Mouse (Mus musculus): ENCODE measurements at regions not wholly inside any gene's neighbourhood (a gene's known extent, or its start where the extent isn't known, plus 50 kb on each side); places are given as distances from the start of the nearest gene placed in this dataset.
"Not testable (repeated sequence)": the region's sequence is repeated elsewhere in the genome, so short reads cannot be mapped to it uniquely, and the experiment has no call there.

GRCm38 (mm10) chr16:50533881-50534280 is 57.1 kb downstream of the Ccdc54 start:
- no peak for DNase-seq

GRCm38 (mm10) chr16:50529511-50530416 is 61.2 kb downstream of the Ccdc54 start:
- DNase-seq: peak; percentile 94

GRCm38 (mm10) chr16:50528677-50529510 is 62.1 kb downstream of the Ccdc54 start:
- peak; percentile 85 for DNase-seq

GRCm38 (mm10) chr16:50528355-50528676 is 62.6 kb downstream of the Ccdc54 start:
- peak; percentile 55 for DNase-seq

GRCm38 (mm10) chr16:50526930-50527329 is 64.0 kb downstream of the Ccdc54 start:
- DNase-seq: not testable (repeated sequence)

- no peak for DNase-seq
Measured at GRCm38 (mm10) chr16:50525934-50526366, 65.0 kb downstream of the Ccdc54 start.

GRCm38 (mm10) chr16:50525504-50525903 is 65.5 kb downstream of the Ccdc54 start:
- no peak for DNase-seq

GRCm38 (mm10) chr16:50519610-50520009 is 71.3 kb downstream of the Ccdc54 start:
- DNase-seq: no peak

GRCm38 (mm10) chr16:50516579-50516978 is 74.4 kb downstream of the Ccdc54 start:
- no peak for DNase-seq

- DNase-seq: no peak
Measured at GRCm38 (mm10) chr16:50515039-50515438, 75.9 kb downstream of the Ccdc54 start.

- DNase-seq: no peak
Measured at GRCm38 (mm10) chr16:50512080-50512479, 78.9 kb downstream of the Ccdc54 start.

GRCm38 (mm10) chr16:50509529-50509895 is 77.3 kb upstream of the Bbx start:
- no peak for DNase-seq

- no peak for DNase-seq
Measured at GRCm38 (mm10) chr16:50508673-50509528, 76.7 kb upstream of the Bbx start.

GRCm38 (mm10) chr16:50504619-50505018 is 72.4 kb upstream of the Bbx start:
- DNase-seq: no peak

GRCm38 (mm10) chr16:50498909-50499308 is 66.7 kb upstream of the Bbx start:
- no peak for DNase-seq

- no peak for DNase-seq
Measured at GRCm38 (mm10) chr16:50493662-50494061, 61.5 kb upstream of the Bbx start.

GRCm38 (mm10) chr16:50489244-50489643 is 57.1 kb upstream of the Bbx start:
- DNase-seq: no peak

GRCm38 (mm10) chr16:50482360-50482786 is 50.2 kb upstream of the Bbx start:
- no peak for DNase-seq

Data from lung, postnatal 10 days (tissue).